Mouse (Mus musculus) liver, embryonic 11.5 days (tissue): ENCODE measurements at regions not wholly inside any gene's neighbourhood (a gene's known extent, or its start where the extent isn't known, plus 50 kb on each side); places are given as distances from the start of the nearest gene placed in this dataset.

ENCODE experiments used
- ATAC-seq: fragments of 200-750 bp; cut with Nextera tagmentation; replicated peaks from 2 replicates; pipeline ENCODE4 v1.8.0; 2017; ENCODE audit warnings: moderate number of reproducible peaks, mild to moderate bottlenecking, moderate TSS enrichment, moderate library complexity; ENCODE audit not compliant: low FRiP score
- DNase-seq: peaks from one replicate; pipeline ENCODE4 v3.0.0-alpha.2; 2017; ENCODE audit warnings: low spot score
- H3K27ac ChIP-seq: fragments of 300-500 bp; sonication (generic); 2 replicates; pipeline ENCODE4 v1.5.1; 2014; ENCODE audit warnings: mild to moderate bottlenecking, low read depth, low read length, control low read depth
- H3K27me3 ChIP-seq: fragments of 300-500 bp; sonication (generic); replicated peaks from 2 replicates; pipeline ENCODE4 v1.6.1; 2014; ENCODE audit warnings: low read length, mixed read lengths; ENCODE audit not compliant: control insufficient read depth, insufficient read depth
- H3K36me3 ChIP-seq: fragments of 300-500 bp; sonication (generic); 2 replicates; pipeline ENCODE4 v1.6.1; 2014; ENCODE audit warnings: mild to moderate bottlenecking, low read length, moderate library complexity, mixed read lengths; ENCODE audit not compliant: control insufficient read depth, insufficient read depth
- H3K4me1 ChIP-seq: fragments of 300-500 bp; sonication (generic); replicated peaks from 2 replicates; pipeline ENCODE4 v1.6.1; 2014; ENCODE audit warnings: low read length, mixed read lengths; ENCODE audit not compliant: control insufficient read depth, insufficient read depth
- H3K4me2 ChIP-seq: fragments of 300-500 bp; sonication (generic); 2 replicates; pipeline ENCODE4 v1.6.1; 2014; ENCODE audit warnings: mild to moderate bottlenecking, control low read depth, moderate library complexity
- H3K4me3 ChIP-seq: fragments of 300-500 bp; sonication (generic); 2 replicates; pipeline ENCODE4 v1.5.1; 2014; ENCODE audit warnings: low read depth, low read length, control low read depth
- H3K9ac ChIP-seq: fragments of 300-500 bp; sonication (generic); 2 replicates; pipeline ENCODE4 v1.6.1; 2014; ENCODE audit warnings: low read depth, low read length, control low read depth
- H3K9me3 ChIP-seq: fragments of 300-500 bp; sonication (generic); 2 replicates; pipeline ENCODE4 v1.6.1; 2016; ENCODE audit warnings: low read length, inconsistent platforms, mixed read lengths; ENCODE audit not compliant: control insufficient read depth
- WGBS: fragments of 180-500 bp; shearing (Covaris S2); extraction: QIAGEN DNeasy Blood & Tissue Kit; methylation state at CpG from one replicate; pipeline ENCODE4 v1.1.7; 2014; 5-methylcytosine and 5-hydroxymethylcytosine counted together

DNA sequence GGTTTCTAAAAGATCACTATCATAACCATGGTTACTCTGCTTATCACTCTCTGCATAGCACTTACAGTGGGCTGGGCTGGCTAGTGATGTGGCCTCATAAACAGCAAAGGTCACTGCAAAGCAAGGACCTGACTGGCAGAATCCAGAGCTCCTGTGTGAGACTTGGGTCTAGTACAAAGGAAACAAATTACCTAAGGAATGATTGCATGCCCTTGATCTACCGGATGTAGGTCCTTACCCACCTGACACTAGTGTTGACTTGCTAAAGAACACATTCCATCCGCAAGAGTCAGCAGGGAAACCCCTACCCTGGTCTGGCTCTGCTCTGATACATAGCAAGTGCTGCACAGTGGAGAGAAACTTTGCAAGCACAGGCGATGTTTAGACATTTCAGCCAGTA, 297.0 kb upstream of the Jag1 start:
- H3K27ac ChIP-seq = no peak overlapping the region
- no peaks in the 10 kb centered on the region for H3K27me3 ChIP-seq
- no peak overlapping the region for H3K9ac ChIP-seq
- no peak overlapping the region for H3K4me3 ChIP-seq
- DNase-seq (no peak), ATAC-seq (no peak)
- H3K4me2 ChIP-seq = no peak overlapping the region
- H3K4me1 ChIP-seq = no peaks in the 10 kb centered on the region
- H3K9me3 ChIP-seq = no peaks in the 10 kb centered on the region
- H3K36me3 ChIP-seq = no peaks in the 10 kb centered on the region
- WGBS = 74% methylated on average over 3 of the region's 3 CpGs

DNA sequence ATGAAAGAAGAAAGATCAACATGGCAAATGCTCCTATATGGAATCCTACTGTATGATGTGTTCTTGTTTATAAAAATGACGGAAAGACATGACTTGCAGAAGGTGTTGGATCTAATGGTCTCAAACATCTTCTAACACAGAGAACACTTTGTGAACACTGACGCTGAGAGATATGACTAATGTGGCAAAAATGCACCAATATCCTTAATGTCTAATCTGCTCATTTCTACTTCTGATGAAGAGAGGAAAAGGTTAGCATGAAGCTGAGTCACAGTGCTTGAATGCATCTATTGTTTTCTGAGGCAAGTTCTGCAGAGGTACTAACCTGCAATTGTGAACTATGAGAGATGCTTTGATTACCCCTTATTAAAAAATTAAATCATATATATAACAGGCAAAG, 293.2 kb upstream of the Jag1 start:
- DNase-seq (no peak), ATAC-seq (no peak)
- Histone ChIP-seq H3K4me3 (no peak overlapping the region), H3K9ac (no peak overlapping the region), H3K27ac (no peak overlapping the region), H3K9me3 (no peaks in the 10 kb centered on the region), H3K4me1 (no peaks in the 10 kb centered on the region), H3K36me3 (no peaks in the 10 kb centered on the region), H3K4me2 (no peak overlapping the region), H3K27me3 (no peaks in the 10 kb centered on the region)
- 80% methylated on average over 2 of the region's 2 CpGs for WGBS

DNA sequence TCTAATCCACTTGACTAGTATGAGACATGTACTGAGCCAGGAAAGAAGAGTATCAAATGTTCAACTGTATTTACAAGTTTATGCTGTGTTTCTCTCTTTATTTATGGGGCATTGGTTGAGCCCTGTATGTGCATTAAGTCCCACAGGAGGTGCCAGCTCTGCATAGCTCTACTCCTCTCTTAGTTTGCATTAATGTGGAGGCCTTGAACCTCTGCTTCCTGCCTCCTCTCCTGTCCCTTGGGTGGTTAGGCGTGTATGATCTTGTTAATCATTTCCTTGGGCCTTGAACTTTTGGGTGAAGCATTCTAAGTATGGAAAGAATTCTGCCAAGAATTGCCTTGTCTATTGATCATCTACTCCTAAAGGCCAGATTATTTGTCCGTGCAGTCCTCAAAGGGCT, 291.9 kb upstream of the Jag1 start:
- Histone ChIP-seq H3K9me3 (no peaks in the 10 kb centered on the region), H3K27ac (no peak overlapping the region), H3K4me3 (no peak overlapping the region), H3K4me2 (no peak overlapping the region), H3K27me3 (no peaks in the 10 kb centered on the region), H3K9ac (no peak overlapping the region), H3K36me3 (no peaks in the 10 kb centered on the region), H3K4me1 (no peaks in the 10 kb centered on the region)
- DNase-seq (no peak), ATAC-seq (no peak)
- 71% methylated on average over 2 of the region's 2 CpGs for WGBS

DNA sequence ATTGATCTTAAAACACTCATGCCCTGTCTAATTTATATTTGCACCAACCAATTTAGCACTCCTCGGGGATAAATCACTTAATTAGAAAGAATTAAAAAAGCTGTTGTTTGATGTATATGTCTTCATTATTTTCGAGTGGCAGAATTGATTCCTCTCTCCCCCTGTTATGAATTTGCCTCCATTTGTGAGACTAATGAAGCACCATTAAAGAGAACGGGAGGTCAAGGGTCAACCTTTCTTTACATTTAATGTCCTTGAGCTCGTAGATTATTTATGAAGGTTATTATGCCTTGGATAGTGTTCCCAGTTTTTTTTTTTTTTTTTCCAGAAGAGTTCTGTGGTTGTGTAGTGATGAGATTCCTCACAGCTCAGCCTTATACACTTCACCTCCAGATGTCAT, 277.0 kb upstream of the Jag1 start:
- Histone ChIP-seq H3K4me2 (no peak overlapping the region), H3K4me3 (no peak overlapping the region), H3K9me3 (no peaks in the 10 kb centered on the region), H3K36me3 (no peaks in the 10 kb centered on the region), H3K4me1 (no peaks in the 10 kb centered on the region), H3K27me3 (no peaks in the 10 kb centered on the region), H3K27ac (no peak overlapping the region), H3K9ac (no peak overlapping the region)
- ATAC-seq (no peak), DNase-seq (no peak)
- WGBS = 78% methylated on average over 4 of the region's 4 CpGs

DNA sequence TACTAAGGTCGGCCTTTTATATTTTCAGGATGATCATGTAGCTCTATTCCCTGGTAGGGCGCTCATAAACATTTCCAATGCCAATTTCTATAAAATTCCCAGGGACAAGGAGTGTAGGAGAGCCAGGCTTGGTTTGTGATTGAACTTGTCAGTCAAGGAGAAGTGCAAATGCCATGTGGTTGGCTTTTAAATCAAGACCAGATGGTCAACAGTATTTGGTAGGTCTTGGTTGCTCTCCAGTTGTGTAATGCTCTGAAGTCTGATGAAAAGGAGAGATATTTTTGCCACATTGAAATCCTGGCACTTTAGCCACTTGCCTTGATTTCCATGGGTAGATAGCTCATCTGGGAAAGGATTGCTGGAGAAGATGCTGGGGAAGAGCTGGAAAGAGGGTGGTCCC, 263.4 kb upstream of the Jag1 start:
- H3K27ac ChIP-seq = no peak overlapping the region
- no peak overlapping the region for H3K4me3 ChIP-seq
- ATAC-seq (no peak), DNase-seq (no peak)
- whole genome bisulfite sequencing = 83% methylated on average over 2 of the region's 2 CpGs
- H3K9ac ChIP-seq = no peak overlapping the region
- no peak overlapping the region for H3K4me2 ChIP-seq
- H3K36me3 ChIP-seq = no peaks in the 10 kb centered on the region
- no peaks in the 10 kb centered on the region for H3K27me3 ChIP-seq
- H3K9me3 ChIP-seq = no peaks in the 10 kb centered on the region
- no peaks in the 10 kb centered on the region for H3K4me1 ChIP-seq

DNA sequence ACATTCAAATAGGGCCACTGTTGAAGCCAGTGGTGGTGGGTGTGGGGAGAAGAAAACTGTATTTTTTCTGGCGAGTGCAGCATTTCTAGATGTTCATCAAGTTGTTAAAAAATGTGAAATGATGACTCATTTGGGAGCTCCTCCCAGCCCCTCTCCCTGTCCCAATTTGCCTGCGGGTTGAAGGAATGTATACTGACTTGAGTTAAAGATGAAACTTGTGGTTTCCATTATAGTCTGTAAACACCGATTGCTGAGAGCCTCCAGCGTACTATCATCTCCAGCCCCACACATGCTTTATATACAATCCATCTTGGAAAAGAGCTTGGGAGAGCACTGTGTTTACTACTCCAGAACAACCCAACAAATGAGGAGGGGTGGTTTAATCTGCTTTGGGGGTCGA, 258.9 kb upstream of the Jag1 start:
- DNase-seq = no peak
- 71% methylated on average over 5 of the region's 5 CpGs for WGBS

DNA sequence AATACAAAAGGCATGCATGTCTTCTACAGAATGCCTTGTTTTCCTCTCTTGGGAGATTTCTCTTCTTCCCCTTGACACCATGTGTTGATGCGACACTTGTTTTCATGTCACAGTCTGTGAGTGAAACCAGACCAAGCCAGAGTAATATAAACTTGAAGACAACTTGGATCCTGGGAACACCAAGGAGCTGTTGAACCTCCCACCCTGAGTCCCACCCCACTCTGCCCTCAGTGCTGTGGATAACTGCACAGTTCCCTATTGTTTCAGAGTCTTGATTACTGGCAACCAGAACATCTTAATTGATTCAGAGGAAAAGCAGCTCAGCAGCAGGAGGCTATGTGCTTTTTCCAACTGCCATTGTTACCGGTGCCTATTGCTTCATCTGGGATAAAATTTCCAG, 254.6 kb upstream of the Jag1 start:
- Histone ChIP-seq H3K27ac (no peak overlapping the region), H3K4me2 (no peak overlapping the region), H3K4me3 (no peak overlapping the region), H3K4me1 (no peaks in the 10 kb centered on the region), H3K27me3 (no peaks in the 10 kb centered on the region), H3K9me3 (no peaks in the 10 kb centered on the region), H3K9ac (no peak overlapping the region), H3K36me3 (no peaks in the 10 kb centered on the region)
- WGBS = 72% methylated on average over 2 of the region's 2 CpGs
- ATAC-seq = no peak
- DNase-seq = no peak

More for the DNA sequence above, 258.9 kb upstream of the Jag1 start:
- H3K4me3 ChIP-seq = no peak overlapping the region
- H3K9ac ChIP-seq = no peak overlapping the region
- ATAC-seq = no peak
- no peaks in the 10 kb centered on the region for H3K9me3 ChIP-seq
- H3K27ac ChIP-seq = no peak overlapping the region
- no peaks in the 10 kb centered on the region for H3K36me3 ChIP-seq
- H3K4me2 ChIP-seq = no peak overlapping the region
- no peaks in the 10 kb centered on the region for H3K27me3 ChIP-seq
- H3K4me1 ChIP-seq = no peaks in the 10 kb centered on the region

DNA sequence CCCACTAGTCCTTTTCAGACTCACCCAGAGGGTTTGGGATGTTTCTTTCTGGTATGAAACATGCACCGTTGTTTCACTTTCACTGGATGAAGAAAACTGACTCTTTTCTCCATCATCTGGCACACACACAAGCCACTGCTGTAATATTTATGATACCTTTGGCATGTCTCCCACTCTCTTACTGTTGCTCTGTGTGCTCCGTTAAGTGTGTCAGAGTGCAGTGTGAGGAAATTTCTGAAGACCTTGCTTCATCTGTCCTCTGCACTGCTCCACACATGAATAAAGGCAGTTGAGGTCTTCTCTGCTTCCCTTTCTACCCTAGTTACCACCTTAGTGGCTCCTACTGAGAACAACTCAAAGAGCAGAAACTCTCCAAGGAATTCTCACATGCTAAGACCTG, 246.6 kb upstream of the Jag1 start:
- Histone ChIP-seq H3K4me3 (no peak overlapping the region), H3K9ac (no peak overlapping the region), H3K27me3 (no peaks in the 10 kb centered on the region), H3K4me2 (no peak overlapping the region), H3K27ac (no peak overlapping the region), H3K36me3 (no peaks in the 10 kb centered on the region), H3K4me1 (no peaks in the 10 kb centered on the region), H3K9me3 (no peaks in the 10 kb centered on the region)
- 85% methylated on average over 2 of the region's 2 CpGs for WGBS
- ATAC-seq (no peak), DNase-seq (no peak)

DNA sequence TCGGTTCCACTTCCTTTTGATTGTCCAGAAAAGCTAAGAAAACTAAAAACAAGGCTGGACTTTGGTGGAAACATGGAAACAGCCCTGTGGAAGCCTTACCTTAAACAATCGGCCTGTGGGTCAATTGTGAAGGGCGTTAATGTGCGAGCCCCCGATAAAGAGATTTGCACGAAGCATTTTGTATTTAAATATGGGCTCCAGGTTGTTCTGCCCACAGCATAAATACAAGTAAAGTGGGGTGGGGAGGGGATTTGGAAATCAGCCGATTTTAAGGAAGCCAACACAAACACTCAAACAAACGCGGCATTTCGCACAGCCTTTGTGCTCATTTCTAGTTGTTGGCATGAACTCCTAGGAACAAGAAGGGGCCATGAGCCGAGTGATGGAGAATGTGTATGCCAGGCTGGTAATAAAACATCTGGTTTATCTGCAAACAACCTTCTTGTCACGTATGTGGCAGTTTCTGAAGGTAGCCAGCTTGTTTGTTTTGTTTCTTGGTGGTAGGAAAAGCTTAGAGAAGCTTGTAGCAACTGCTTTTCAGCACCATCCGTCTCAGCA, 240.8 kb upstream of the Jag1 start:
- Histone ChIP-seq H3K4me3 (no peak overlapping the region), H3K4me2 (no peak overlapping the region), H3K27me3 (no peaks in the 10 kb centered on the region), H3K4me1 (no peaks in the 10 kb centered on the region), H3K9ac (no peak overlapping the region), H3K27ac (no peak overlapping the region), H3K9me3 (no peaks in the 10 kb centered on the region), H3K36me3 (no peaks in the 10 kb centered on the region)
- ATAC-seq (no peak), DNase-seq (no peak)
- 76% methylated on average over 13 of the region's 13 CpGs for WGBS
